Mouse (Mus musculus): ENCODE measurements at regions not wholly inside any gene's neighbourhood (a gene's known extent, or its start where the extent isn't known, plus 50 kb on each side); places are given as distances from the start of the nearest gene placed in this dataset.

DNA sequence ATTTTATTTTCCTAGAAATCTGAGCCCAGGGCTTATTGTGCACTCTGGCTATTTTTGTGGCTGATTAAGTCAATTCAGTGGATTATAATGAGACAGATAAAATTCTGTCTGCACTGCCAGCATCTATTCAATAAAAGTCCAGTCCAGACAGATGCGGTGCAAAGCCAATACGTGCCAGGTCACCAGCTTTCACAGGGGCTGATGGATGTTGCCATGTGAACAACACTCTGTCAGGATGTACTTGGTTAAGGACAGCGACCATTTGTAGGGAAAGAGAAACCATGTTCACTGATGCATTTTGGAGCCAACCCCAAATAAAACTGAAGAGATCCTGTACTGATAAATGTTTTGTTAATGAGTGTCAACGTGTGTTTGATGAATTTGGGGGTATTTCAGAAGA is 285.0 kb upstream of the Gnpda2 start:
- no peak for DNase-seq (ENCODE audit: low read depth, low spot score)

DNA sequence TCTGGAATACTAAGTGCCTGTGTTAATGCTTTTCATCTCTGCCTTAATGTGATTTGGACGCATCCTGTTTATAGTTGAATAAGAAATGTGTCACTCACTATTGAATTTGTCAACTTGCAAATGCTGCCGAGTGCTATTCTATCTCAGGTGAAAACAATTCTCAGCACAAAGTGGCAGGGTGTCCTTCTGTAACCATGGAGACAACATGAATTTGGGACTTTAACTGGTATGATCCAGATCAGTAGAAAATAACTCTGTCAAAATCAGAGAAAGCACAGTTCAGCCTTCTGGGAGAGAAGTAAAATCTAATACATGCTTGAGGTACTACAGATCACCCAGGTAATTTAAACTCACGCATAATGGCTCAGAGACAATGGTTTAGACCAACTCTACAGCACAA is 270.9 kb upstream of the Gnpda2 start:
- no peak for DNase-seq (ENCODE audit: low read depth, low spot score)

DNA sequence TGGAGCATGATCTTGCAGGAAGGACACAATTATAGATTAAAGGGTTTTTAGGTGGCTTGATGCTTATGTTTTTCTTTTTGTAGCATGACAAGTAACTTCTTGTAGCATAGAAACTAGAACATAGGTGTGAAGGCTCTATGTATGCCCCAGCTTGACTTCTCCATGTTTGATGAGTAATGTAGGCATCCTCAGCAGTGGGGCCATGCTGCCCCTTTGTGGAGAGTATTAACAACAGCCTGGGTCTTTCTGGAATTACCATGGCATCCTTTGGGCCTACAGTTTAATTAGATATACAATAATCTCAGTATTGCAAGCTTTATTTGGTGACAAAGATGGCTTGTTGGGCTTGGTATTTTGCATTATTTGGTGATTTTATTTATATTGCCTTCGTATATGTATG is 252.7 kb upstream of the Gnpda2 start:
- no peak for DNase-seq (ENCODE audit: low read depth, low spot score)

GRCm38 (mm10) chr5:69837947-69838710 is 246.0 kb upstream of the Gnpda2 start:
- DNase-seq (ENCODE audit: low read depth, low spot score): no peak

GRCm38 (mm10) chr5:69836356-69836755 is 244.2 kb upstream of the Gnpda2 start:
- DNase-seq (ENCODE audit: low read depth, low spot score): no peak

DNA sequence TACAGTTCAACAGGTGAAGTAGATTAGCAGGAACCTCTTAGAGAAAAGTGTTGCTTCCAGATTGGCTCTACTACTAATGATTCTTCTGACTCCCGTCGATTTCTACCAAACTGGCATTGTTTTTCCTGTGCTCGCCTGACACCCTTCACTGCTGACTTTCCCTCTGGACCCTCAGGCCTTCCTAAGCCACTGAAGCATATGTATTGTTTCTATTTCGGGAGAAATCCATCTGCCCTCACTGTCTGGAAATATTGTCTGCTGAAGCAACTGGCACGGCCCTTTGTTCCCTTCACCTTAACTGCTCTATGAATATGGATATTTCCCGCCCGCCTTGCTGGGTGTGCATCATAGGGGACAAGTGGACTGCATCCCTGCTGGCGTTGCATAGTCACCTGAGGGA is 243.0 kb upstream of the Gnpda2 start:
- DNase-seq (ENCODE audit: low read depth, low spot score): no peak

- DNase-seq (ENCODE audit: low read depth, low spot score): no peak
Observed at GRCm38 (mm10) chr5:69817778-69818177, 225.6 kb upstream of the Gnpda2 start.

- DNase-seq (ENCODE audit: low read depth, low spot score): no peak
Observed at GRCm38 (mm10) chr5:69817035-69817434, 224.9 kb upstream of the Gnpda2 start.

- DNase-seq (ENCODE audit: low read depth, low spot score): no peak
Observed at GRCm38 (mm10) chr5:69815356-69815755, 223.2 kb upstream of the Gnpda2 start.

GRCm38 (mm10) chr5:69802612-69803011 is 210.5 kb upstream of the Gnpda2 start:
- DNase-seq (ENCODE audit: low read depth, low spot score): no peak

DNA sequence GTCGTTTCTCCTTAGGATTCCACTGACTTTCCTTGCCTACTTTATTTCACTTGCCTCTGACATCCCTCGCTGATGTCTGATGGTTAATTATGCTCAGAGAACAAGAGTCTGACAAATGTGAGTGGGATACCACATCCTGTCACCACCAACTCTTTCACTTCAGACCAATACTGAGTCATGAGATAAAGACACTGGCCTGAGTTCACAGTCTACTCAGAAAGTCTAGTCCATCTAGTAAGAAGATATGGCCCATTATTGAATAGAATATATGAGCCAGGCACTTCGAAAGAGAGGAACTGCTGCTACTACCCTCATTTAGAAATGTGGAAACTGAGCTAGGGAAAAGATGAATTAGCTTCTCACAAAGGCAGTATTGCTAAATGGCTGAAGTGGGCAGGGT is 210.0 kb upstream of the Gnpda2 start:
- DNase-seq (ENCODE audit: low read depth, low spot score): no peak

GRCm38 (mm10) chr5:69795316-69795715 is 203.2 kb upstream of the Gnpda2 start:
- DNase-seq (ENCODE audit: low read depth, low spot score): no peak

DNA sequence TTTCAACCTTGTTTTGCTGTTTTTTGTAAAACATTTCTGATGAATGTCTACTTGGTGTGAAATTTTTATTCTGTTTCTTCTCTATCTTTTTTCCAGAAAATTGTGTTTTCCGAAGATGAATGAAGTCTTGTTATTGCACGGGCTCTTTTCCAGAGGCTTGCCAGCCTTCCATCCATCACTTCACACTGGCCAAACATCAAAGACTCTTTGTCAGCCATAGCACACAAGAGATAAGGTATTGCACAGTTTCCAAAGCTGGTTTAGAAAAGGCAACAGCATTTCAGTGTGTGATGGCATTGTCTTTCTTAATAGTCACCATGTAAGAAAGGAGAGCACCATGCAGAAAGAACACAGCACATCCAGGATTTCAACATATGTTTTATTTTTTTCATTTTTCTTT is 202.5 kb upstream of the Gnpda2 start:
- no peak for DNase-seq (ENCODE audit: low read depth, low spot score)

DNA sequence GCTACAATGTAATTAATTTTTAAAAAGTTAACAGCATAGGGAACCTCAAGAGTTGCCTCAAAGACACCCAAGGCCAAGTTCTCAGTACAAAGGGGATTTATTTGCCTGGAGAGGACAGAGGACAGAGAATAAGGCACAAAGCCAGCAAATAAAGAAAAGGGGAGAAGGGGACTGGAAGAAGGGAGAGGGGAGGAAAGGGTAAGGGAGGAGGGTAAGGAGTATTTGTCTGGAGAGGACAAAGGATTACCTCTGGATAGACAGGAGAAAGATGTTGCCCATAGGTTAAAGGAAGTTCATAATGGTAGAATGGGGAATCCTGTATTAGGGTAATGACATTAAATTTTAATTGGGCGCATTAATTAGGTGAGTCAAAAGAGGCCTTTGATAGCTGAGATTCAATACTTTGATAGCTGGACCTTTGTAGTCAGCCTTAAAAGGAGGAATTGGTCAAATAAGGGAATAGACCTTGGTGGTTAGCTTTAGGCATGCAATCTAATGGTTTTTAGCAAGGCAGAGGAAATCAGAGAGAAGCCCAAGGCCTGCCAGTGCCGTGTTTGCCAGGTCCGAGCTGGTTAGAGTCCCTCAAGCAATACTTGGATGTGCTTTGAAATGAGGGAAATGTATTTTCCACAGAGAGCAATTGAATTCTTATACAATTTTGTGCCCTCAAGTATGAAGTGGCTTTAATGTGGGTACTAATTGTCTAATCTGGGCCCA is 164.8 kb upstream of the Gnpda2 start:
- DNase-seq (ENCODE audit: low read depth, low spot score): no peak

DNA sequence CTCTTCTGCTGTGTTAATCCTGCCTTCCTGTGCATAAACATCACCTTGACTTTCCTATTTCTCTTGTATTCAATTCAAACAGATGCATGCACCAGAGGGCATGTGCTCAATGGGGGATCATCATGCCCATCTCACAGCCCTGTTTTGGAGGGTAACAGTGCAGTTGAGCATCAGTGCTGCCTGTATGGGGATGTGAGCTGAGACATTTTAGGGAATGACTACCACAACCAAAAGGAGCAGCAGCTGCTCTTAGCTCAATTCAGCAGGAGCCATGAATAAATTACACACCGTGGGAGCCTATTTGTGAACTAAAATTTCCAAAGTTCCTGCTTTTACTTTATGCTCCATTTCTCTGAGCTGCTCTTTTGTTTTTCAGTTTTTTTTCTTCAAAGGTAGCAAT is 164.2 kb upstream of the Gnpda2 start:
- DNase-seq (ENCODE audit: low read depth, low spot score): no peak

GRCm38 (mm10) chr5:69740511-69740910 is 148.4 kb upstream of the Gnpda2 start:
- DNase-seq (ENCODE audit: low read depth, low spot score): no peak

DNA sequence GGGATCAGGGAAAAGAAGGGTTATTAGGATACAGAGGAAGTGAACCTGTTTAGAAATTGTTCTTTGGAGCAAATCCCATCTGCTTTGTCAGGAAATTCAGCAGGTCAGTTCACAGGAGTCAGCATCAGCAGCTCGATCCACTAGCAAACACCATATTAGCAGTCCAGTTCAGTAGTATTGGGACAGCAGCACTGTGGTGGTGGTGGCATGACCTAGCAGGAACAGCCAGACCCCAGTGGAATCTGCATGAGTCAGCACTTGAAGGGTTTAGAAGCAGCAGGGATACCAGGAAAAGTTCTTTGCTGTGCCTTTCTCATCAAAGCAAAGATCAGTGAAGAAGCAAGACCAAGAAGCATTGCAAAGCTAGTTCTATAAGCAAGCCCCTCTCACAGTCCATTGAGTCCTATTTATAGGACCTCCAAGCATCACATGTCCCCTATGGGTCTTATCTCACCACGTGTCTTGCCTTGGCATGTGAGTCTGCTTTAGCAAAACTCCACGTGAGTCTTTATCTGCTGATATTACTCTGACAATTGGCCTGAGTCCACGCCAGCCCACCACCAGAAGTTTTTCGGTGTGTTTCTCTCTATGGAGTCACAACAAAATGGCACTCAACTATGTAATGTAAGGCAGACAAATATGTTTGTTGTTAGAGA is 129.3 kb upstream of the Gnpda2 start:
- no peak for DNase-seq (ENCODE audit: low read depth, low spot score)

GRCm38 (mm10) chr5:69716087-69716486 is 123.9 kb upstream of the Gnpda2 start:
- no peak for DNase-seq (ENCODE audit: low read depth, low spot score)

- DNase-seq (ENCODE audit: low read depth, low spot score): no peak
Observed at GRCm38 (mm10) chr5:69707099-69707498, 115.0 kb upstream of the Gnpda2 start.

DNA sequence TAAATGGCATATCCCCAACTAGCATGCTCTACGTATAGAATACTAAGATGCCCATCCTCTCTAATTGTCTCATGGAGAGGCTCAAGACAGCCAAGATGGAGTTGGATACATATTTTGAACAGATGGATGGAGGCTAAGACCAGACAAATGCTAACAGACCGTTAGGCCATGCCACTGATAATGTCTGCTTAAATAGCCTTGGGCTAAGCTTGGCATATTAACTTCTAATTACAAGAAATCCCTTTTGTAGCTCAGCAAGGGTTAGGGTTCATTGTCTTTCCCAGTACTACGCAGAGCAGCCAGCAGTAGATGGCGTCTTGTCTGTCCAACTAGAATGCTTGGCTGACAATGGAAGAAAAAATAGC is 113.0 kb upstream of the Gnpda2 start:
- no peak for DNase-seq (ENCODE audit: low read depth, low spot score)

DNA sequence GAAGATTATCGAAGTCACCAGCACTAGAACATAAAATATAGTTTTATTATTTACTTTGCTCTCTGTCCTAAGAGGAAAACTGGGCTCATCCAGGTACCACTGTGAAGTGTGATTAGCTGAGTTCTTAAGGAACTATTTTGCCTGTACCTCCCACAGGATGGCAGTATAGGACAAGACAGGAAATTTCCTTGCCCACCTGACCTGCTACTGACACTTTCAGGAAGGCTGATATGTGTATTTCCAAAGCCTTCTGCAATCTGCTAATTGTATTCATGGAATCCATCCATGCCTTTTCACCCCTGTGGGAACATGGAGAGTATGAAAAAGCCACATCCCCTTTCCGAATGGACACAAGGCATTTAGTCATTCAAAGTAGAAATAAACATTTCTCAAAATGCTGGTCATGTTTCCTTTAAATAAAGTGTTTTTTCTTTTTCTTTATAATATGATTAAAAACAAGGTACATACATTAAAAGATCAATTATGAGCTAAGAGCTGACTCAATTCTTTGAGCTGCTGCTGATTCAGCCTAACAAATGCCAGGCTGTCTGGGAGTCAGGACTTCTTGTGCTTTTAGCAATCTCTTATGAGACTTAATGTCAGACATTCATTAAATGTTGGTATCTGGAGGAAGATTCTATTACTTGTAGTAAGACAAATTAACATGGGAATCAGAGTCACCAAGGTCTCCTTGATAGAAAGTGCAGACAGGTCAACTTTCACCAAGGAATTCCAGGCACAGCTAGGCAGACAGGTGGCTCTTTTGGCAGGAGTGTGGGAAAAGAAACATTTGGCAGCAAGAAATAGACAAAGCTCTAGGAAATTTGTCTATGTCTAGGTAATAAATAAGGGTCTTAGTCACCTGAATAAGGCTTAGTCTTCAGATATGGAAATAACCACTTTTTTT is 112.4 kb upstream of the Gnpda2 start:
- DNase-seq (ENCODE audit: low read depth, low spot score): peak; percentile 6

- DNase-seq (ENCODE audit: low read depth, low spot score): no peak
Observed at GRCm38 (mm10) chr5:69678770-69679169, 86.6 kb upstream of the Gnpda2 start.
